Mouse (Mus musculus): ENCODE results near the gene Sema4c. TPM values are rescaled to one million over a fixed set of nuclear protein-coding genes. Genes with fewer than 3 reads are reported as not detected.

Gene Sema4c
- polyA plus RNA-seq, 1 experiment from 2014 or later: 10.0 TPM

GRCm38 (mm10) chr1:36590664-36591063 lies 32.5 kb upstream of the Sema4c start:
- 70% methylated on average over 9 of the region's 9 CpGs for WGBS
- no peaks in the 10 kb centered on the region for H3K36me3 ChIP-seq
- H3K4me2 ChIP-seq: no peak overlapping the region
- no peak overlapping the region for H3K27ac ChIP-seq (replicated peaks)
- H3K4me1 ChIP-seq: peaks cover 65% of the 10 kb centered on the region
- H3K4me3 ChIP-seq: no peak overlapping the region
- no peak for ATAC-seq (ENCODE audit: extremely low read depth, insufficient number of reproducible peaks, low FRiP score, low TSS enrichment)
- no peaks in the 10 kb centered on the region for H3K9me3 ChIP-seq
- H3K27me3 ChIP-seq (replicated peaks): no peaks in the 10 kb centered on the region
- no peak overlapping the region for H3K9ac ChIP-seq

GRCm38 (mm10) chr1:36589486-36589885 lies 31.3 kb upstream of the Sema4c start:
- Histone ChIP-seq H3K9ac (peak overlapping the region; percentile 63), H3K4me3 (no peak overlapping the region), H3K36me3 (no peaks in the 10 kb centered on the region), H3K4me2 (no peak overlapping the region), H3K27ac (replicated peaks) (peak overlapping the region; percentile 76), H3K4me1 (peaks cover 64% of the 10 kb centered on the region), H3K27me3 (replicated peaks) (no peaks in the 10 kb centered on the region), H3K9me3 (no peaks in the 10 kb centered on the region)
- WGBS: 39% methylated on average over 6 of the region's 6 CpGs
- ATAC-seq (ENCODE audit: extremely low read depth, insufficient number of reproducible peaks, low FRiP score, low TSS enrichment): no peak

GRCm38 (mm10) chr1:36588476-36589450 lies 30.6 kb upstream of the Sema4c start:
- peak overlapping the region; percentile 76 for H3K27ac ChIP-seq (replicated peaks)
- no peaks in the 10 kb centered on the region for H3K9me3 ChIP-seq
- peak overlapping the region; percentile 63 for H3K9ac ChIP-seq
- no peak overlapping the region for H3K4me2 ChIP-seq
- H3K4me3 ChIP-seq: no peak overlapping the region
- ATAC-seq (ENCODE audit: extremely low read depth, insufficient number of reproducible peaks, low FRiP score, low TSS enrichment): no peak; the same call in 1 of the 2 replicates
- H3K36me3 ChIP-seq: no peaks in the 10 kb centered on the region
- WGBS: 59% methylated on average over 13 of the region's 13 CpGs
- H3K4me1 ChIP-seq: peaks cover 71% of the 10 kb centered on the region
- H3K27me3 ChIP-seq (replicated peaks): no peaks in the 10 kb centered on the region

- Histone ChIP-seq H3K36me3 (no peaks in the 10 kb centered on the region), H3K4me3 (no peak overlapping the region), H3K9me3 (no peaks in the 10 kb centered on the region), H3K9ac (0 out of 2 replicates have a peak overlapping the region, but pooled peaks have one; percentile 63), H3K4me1 (peaks cover 78% of the 10 kb centered on the region), H3K27ac (replicated peaks) (0 out of 2 replicates have a peak overlapping the region, but pooled peaks have one; percentile 76), H3K27me3 (replicated peaks) (no peaks in the 10 kb centered on the region), H3K4me2 (no peak overlapping the region)
- no peak for ATAC-seq (ENCODE audit: extremely low read depth, insufficient number of reproducible peaks, low FRiP score, low TSS enrichment)
- 85% methylated on average over 6 of the region's 6 CpGs for WGBS
Measured at GRCm38 (mm10) chr1:36587860-36588259, 29.7 kb upstream of the Sema4c start.

- Histone ChIP-seq H3K27ac (replicated peaks) (no peak overlapping the region), H3K9me3 (no peaks in the 10 kb centered on the region), H3K27me3 (replicated peaks) (no peaks in the 10 kb centered on the region), H3K4me2 (no peak overlapping the region), H3K4me1 (peaks cover 75% of the 10 kb centered on the region), H3K9ac (no peak overlapping the region), H3K4me3 (no peak overlapping the region), H3K36me3 (no peaks in the 10 kb centered on the region)
- WGBS: 56% methylated on average over 4 of the region's 4 CpGs
- ATAC-seq (ENCODE audit: extremely low read depth, insufficient number of reproducible peaks, low FRiP score, low TSS enrichment): no peak
Measured at GRCm38 (mm10) chr1:36586288-36586687, 28.1 kb upstream of the Sema4c start.

- peaks cover 74% of the 10 kb centered on the region for H3K4me1 ChIP-seq
- ATAC-seq (ENCODE audit: extremely low read depth, insufficient number of reproducible peaks, low FRiP score, low TSS enrichment): no peak
- no peak overlapping the region for H3K4me2 ChIP-seq
- H3K9ac ChIP-seq: peak overlapping the region; percentile 11; the same call in 1 of the 2 replicates
- no peak overlapping the region for H3K4me3 ChIP-seq
- peak overlapping the region; percentile 85 for H3K27ac ChIP-seq (replicated peaks)
- no peaks in the 10 kb centered on the region for H3K36me3 ChIP-seq
- 73% methylated on average over 8 of the region's 8 CpGs for WGBS
- no peaks in the 10 kb centered on the region for H3K9me3 ChIP-seq
- no peaks in the 10 kb centered on the region for H3K27me3 ChIP-seq (replicated peaks)
Measured at GRCm38 (mm10) chr1:36583408-36584116, 25.4 kb upstream of the Sema4c start.

GRCm38 (mm10) chr1:36582211-36582610 lies 24.1 kb upstream of the Sema4c start:
- H3K9me3 ChIP-seq: no peaks in the 10 kb centered on the region
- no peak overlapping the region for H3K27ac ChIP-seq (replicated peaks)
- no peak for ATAC-seq (ENCODE audit: extremely low read depth, insufficient number of reproducible peaks, low FRiP score, low TSS enrichment)
- WGBS: 61% methylated on average over 8 of the region's 8 CpGs
- H3K4me3 ChIP-seq: no peak overlapping the region
- no peak overlapping the region for H3K9ac ChIP-seq
- no peaks in the 10 kb centered on the region for H3K27me3 ChIP-seq (replicated peaks)
- peaks cover 64% of the 10 kb centered on the region for H3K4me1 ChIP-seq
- no peaks in the 10 kb centered on the region for H3K36me3 ChIP-seq
- no peak overlapping the region for H3K4me2 ChIP-seq

GRCm38 (mm10) chr1:36581260-36581659 lies 23.1 kb upstream of the Sema4c start:
- ATAC-seq (ENCODE audit: extremely low read depth, insufficient number of reproducible peaks, low FRiP score, low TSS enrichment): no peak
- peaks cover 73% of the 10 kb centered on the region for H3K4me1 ChIP-seq
- H3K27me3 ChIP-seq (replicated peaks): no peaks in the 10 kb centered on the region
- H3K4me3 ChIP-seq: no peak overlapping the region
- 62% methylated on average over 5 of the region's 5 CpGs for WGBS
- H3K4me2 ChIP-seq: peak overlapping the region; percentile 68; the same call in 1 of the 2 replicates
- no peaks in the 10 kb centered on the region for H3K36me3 ChIP-seq
- no peaks in the 10 kb centered on the region for H3K9me3 ChIP-seq
- peak overlapping the region; percentile 93 for H3K27ac ChIP-seq (replicated peaks)
- peak overlapping the region; percentile 71 for H3K9ac ChIP-seq

GRCm38 (mm10) chr1:36580384-36581207 lies 22.4 kb upstream of the Sema4c start:
- H3K9me3 ChIP-seq: no peaks in the 10 kb centered on the region
- 2% methylated on average over 17 of the region's 17 CpGs for WGBS
- peak; percentile 68 for ATAC-seq (ENCODE audit: extremely low read depth, insufficient number of reproducible peaks, low FRiP score, low TSS enrichment)
- H3K4me1 ChIP-seq: peaks cover 73% of the 10 kb centered on the region
- H3K36me3 ChIP-seq: no peaks in the 10 kb centered on the region
- H3K4me3 ChIP-seq: peak overlapping the region; percentile 37
- H3K27me3 ChIP-seq (replicated peaks): no peaks in the 10 kb centered on the region
- H3K27ac ChIP-seq (replicated peaks): peak overlapping the region; percentile 93
- H3K9ac ChIP-seq: peak overlapping the region; percentile 71
- H3K4me2 ChIP-seq: peak overlapping the region; percentile 68

- H3K4me2 ChIP-seq: peak overlapping the region; percentile 68
- H3K9me3 ChIP-seq: no peaks in the 10 kb centered on the region
- H3K27me3 ChIP-seq (replicated peaks): no peaks in the 10 kb centered on the region
- H3K9ac ChIP-seq: peak overlapping the region; percentile 71
- H3K4me1 ChIP-seq: peaks cover 75% of the 10 kb centered on the region
- H3K27ac ChIP-seq (replicated peaks): peak overlapping the region; percentile 93
- peak overlapping the region; percentile 37 for H3K4me3 ChIP-seq
- 36% methylated on average over 6 of the region's 6 CpGs for WGBS
- ATAC-seq (ENCODE audit: extremely low read depth, insufficient number of reproducible peaks, low FRiP score, low TSS enrichment): no peak
- no peaks in the 10 kb centered on the region for H3K36me3 ChIP-seq
Measured at GRCm38 (mm10) chr1:36579974-36580383, 21.8 kb upstream of the Sema4c start.

Data from heart, embryonic 13.5 days (tissue).